Mouse (Mus musculus): ENCODE results near the gene Ank. TPM values are rescaled to one million over a fixed set of nuclear protein-coding genes. Genes with fewer than 3 reads are reported as not detected.

Gene Ank
- total and polyA plus RNA-seq, 3 experiments, result 176 to 225 (median 196) TPM

DNA sequence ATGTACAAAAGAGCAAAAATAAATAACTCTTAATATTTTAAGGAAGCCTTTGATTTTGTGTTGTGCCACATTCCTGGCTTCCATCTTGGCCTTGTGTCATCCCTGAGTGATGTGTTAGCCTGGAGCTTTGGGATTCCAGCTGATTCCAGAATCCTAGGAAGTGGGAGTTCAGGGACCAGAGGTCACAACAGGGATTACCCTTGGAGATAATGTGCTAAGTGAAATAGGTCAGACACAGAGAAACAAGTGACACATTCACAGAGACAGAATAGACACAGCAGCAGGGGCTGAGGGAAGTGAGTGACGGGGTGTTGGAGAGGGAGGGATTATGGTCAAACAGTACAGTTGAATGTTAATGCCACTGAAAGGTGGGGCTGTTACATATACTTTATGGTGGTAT, 26.3 kb downstream of the Ank start:
- Histone ChIP-seq H3K27ac (peak overlapping the region; percentile 73), H3K4me3 (no peak overlapping the region), H3K27me3 (ENCODE audit: control insufficient read depth, insufficient read depth, low read length) (no peaks in the 10 kb centered on the region), H3K4me1 (ENCODE audit: control insufficient read depth, insufficient read depth, low read length) (peaks cover 16% of the 10 kb centered on the region), H3K36me3 (ENCODE audit: control insufficient read depth, insufficient read depth, low read length) (peaks cover 6% of the 10 kb centered on the region; the same call in 1 of the 2 replicates), H3K79me2 (replicated peaks; ENCODE audit: control insufficient read depth, insufficient read depth, low read length) (no peaks in the 10 kb centered on the region), H3K9ac (ENCODE audit: low read depth, low read length) (no peak overlapping the region)
- intact Hi-C loops (cut with DNase I), result no loop called here
- TF ChIP-seq CTCF (IDR thresholded peaks at IDR 0.05) (no peak), EP300 (IDR thresholded peaks at IDR 0.05; ENCODE audit: insufficient read depth, low read depth, low read length) (no peak), POLR2A (IDR thresholded peaks at IDR 0.05; ENCODE audit: insufficient read depth, low read depth, low read length) (no peak)
- no peak for DNase-seq
- 77% methylated on average over 1 of the region's 1 CpGs for WGBS

DNA sequence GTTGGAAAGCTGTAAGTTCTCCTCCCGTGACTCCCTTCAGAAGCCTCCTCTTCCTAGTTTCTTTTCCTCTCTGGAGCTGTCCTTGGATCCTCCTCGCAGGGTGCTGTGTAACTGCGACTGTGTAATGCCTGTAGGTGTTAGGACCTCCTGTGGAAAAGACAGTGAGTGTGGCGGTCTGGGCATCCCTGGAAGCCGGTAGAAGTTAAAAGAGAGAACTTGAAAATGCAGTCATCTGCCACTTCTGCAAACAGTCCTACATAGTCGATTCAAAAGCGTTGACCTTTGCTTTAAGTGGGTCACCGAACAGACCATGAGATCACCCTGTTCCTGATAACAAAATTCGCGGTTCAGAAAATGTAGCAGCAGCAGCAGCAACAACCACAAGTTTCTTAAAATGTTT, 27.0 kb downstream of the Ank start:
- intact Hi-C loops (cut with DNase I), result no loop called here
- WGBS, result 31% methylated on average over 10 of the region's 10 CpGs
- Histone ChIP-seq H3K9ac (ENCODE audit: low read depth, low read length) (peak overlapping the region; percentile 10; the same call in 1 of the 2 replicates), H3K4me3 (no peak overlapping the region), H3K4me1 (ENCODE audit: control insufficient read depth, insufficient read depth, low read length) (peaks cover 15% of the 10 kb centered on the region), H3K79me2 (replicated peaks; ENCODE audit: control insufficient read depth, insufficient read depth, low read length) (no peaks in the 10 kb centered on the region), H3K36me3 (ENCODE audit: control insufficient read depth, insufficient read depth, low read length) (peaks cover 6% of the 10 kb centered on the region; the same call in 1 of the 2 replicates), H3K27ac (peak overlapping the region; percentile 73), H3K27me3 (ENCODE audit: control insufficient read depth, insufficient read depth, low read length) (no peaks in the 10 kb centered on the region)
- DNase-seq, result no peak
- TF ChIP-seq CTCF (IDR thresholded peaks at IDR 0.05) (no peak), POLR2A (IDR thresholded peaks at IDR 0.05; ENCODE audit: insufficient read depth, low read depth, low read length) (no peak), EP300 (IDR thresholded peaks at IDR 0.05; ENCODE audit: insufficient read depth, low read depth, low read length) (no peak)

DNA sequence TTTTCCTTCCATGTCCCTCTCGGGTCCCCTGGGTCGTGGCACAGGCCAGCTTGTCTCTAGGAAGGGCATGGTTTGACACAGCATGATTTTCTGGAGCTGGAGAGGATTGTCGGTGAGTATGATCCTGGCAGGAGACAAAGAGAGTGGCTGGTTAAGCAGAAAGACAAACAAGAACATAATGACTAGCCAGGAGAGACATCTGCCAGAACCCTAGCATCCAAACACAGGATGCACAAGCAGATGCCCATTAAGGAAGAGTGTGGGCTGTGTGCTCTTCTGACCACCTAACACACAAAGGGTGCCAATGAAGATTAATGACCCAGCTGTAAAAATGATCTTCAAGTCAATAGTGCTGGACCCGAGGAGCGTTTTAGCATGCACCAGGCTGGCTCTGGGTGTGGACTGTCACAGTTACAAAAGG, 29.5 kb downstream of the Ank start:
- Histone ChIP-seq H3K27me3 (ENCODE audit: control insufficient read depth, insufficient read depth, low read length) (no peaks in the 10 kb centered on the region), H3K79me2 (replicated peaks; ENCODE audit: control insufficient read depth, insufficient read depth, low read length) (0 out of 2 replicates have a peak, but pooled peaks cover 1% of the 10 kb centered on the region), H3K27ac (peak overlapping the region; percentile 13; the same call in 1 of the 2 replicates), H3K4me1 (ENCODE audit: control insufficient read depth, insufficient read depth, low read length) (peaks cover 15% of the 10 kb centered on the region), H3K9ac (ENCODE audit: low read depth, low read length) (no peak overlapping the region), H3K4me3 (no peak overlapping the region), H3K36me3 (ENCODE audit: control insufficient read depth, insufficient read depth, low read length) (peaks cover 6% of the 10 kb centered on the region; the same call in 1 of the 2 replicates)
- 54% methylated on average over 5 of the region's 5 CpGs for WGBS
- TF ChIP-seq EP300 (IDR thresholded peaks at IDR 0.05; ENCODE audit: insufficient read depth, low read depth, low read length), result no peak
- no peak for TF ChIP-seq CTCF (IDR thresholded peaks at IDR 0.05)
- no peak for TF ChIP-seq POLR2A (IDR thresholded peaks at IDR 0.05; ENCODE audit: insufficient read depth, low read depth, low read length)
- intact Hi-C loops (cut with DNase I), result no loop called here
- DNase-seq, result peak in 1 of 2 experiments; percentile 17

DNA sequence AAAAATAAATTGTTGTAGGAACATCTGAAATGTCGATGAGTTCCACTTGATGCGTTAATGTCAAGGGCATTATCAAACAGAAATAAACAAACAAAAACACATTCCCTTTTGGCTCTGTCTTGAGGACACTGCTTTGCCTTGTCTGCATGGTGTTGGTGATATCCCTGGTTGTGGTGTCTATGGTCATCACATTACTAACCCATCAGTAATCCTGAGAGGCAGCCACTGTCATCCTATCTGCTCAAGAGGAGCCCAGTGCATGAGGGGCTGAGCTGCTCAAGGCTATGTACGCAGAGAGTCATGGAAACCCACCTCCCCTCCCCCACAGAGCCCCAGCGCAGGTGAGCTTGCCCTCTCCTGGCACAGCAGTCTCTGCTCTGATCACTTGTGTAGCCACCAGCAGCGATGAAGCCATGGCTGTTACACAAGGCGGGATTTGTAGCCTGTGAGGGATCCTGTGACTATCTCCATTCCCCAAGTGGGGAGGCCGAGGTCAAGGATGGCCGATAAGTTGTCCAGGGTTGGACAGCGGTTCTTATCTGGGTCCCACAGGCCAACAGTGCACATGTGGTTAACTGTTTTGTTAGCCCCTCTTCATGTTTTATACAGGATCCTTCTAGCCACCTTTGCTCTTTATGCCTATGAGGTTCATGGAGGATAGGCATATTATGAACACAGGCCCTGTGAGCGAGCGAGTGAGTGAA, 30.3 kb downstream of the Ank start:
- H3K4me3 ChIP-seq, result no peak overlapping the region
- TF ChIP-seq EP300 (IDR thresholded peaks at IDR 0.05; ENCODE audit: insufficient read depth, low read depth, low read length), result no peak
- TF ChIP-seq CTCF (IDR thresholded peaks at IDR 0.05), result no peak
- TF ChIP-seq POLR2A (IDR thresholded peaks at IDR 0.05; ENCODE audit: insufficient read depth, low read depth, low read length), result no peak
- H3K27ac ChIP-seq, result no peak overlapping the region
- peak in 1 of 2 experiments; percentile 19 for DNase-seq
- H3K27me3 ChIP-seq (ENCODE audit: control insufficient read depth, insufficient read depth, low read length), result no peaks in the 10 kb centered on the region
- H3K9ac ChIP-seq (ENCODE audit: low read depth, low read length), result no peak overlapping the region
- intact Hi-C loops (cut with DNase I), result no loop called here
- peaks cover 6% of the 10 kb centered on the region; the same call in 1 of the 2 replicates for H3K36me3 ChIP-seq (ENCODE audit: control insufficient read depth, insufficient read depth, low read length)
- 0 out of 2 replicates have a peak, but pooled peaks cover 1% of the 10 kb centered on the region for H3K79me2 ChIP-seq (replicated peaks; ENCODE audit: control insufficient read depth, insufficient read depth, low read length)
- 63% methylated on average over 11 of the region's 11 CpGs for WGBS
- peaks cover 15% of the 10 kb centered on the region for H3K4me1 ChIP-seq (ENCODE audit: control insufficient read depth, insufficient read depth, low read length)

GRCm38 (mm10) chr15:27497300-27497997, 31.0 kb downstream of the Ank start:
- no peak for DNase-seq
- H3K36me3 ChIP-seq (ENCODE audit: control insufficient read depth, insufficient read depth, low read length), result peaks cover 6% of the 10 kb centered on the region
- peaks cover 1% of the 10 kb centered on the region; the same call in 1 of the 2 replicates for H3K79me2 ChIP-seq (replicated peaks; ENCODE audit: control insufficient read depth, insufficient read depth, low read length)
- H3K27ac ChIP-seq, result no peak overlapping the region
- peaks cover 14% of the 10 kb centered on the region for H3K4me1 ChIP-seq (ENCODE audit: control insufficient read depth, insufficient read depth, low read length)
- 67% methylated on average over 7 of the region's 7 CpGs for WGBS
- H3K9ac ChIP-seq (ENCODE audit: low read depth, low read length), result no peak overlapping the region
- H3K4me3 ChIP-seq, result no peak overlapping the region
- intact Hi-C loops (cut with DNase I), result no loop called here
- H3K27me3 ChIP-seq (ENCODE audit: control insufficient read depth, insufficient read depth, low read length), result no peaks in the 10 kb centered on the region
- TF ChIP-seq EP300 (IDR thresholded peaks at IDR 0.05; ENCODE audit: insufficient read depth, low read depth, low read length) (no peak), POLR2A (IDR thresholded peaks at IDR 0.05; ENCODE audit: insufficient read depth, low read depth, low read length) (no peak), CTCF (IDR thresholded peaks at IDR 0.05) (no peak)
